In the genomic region with DNA sequence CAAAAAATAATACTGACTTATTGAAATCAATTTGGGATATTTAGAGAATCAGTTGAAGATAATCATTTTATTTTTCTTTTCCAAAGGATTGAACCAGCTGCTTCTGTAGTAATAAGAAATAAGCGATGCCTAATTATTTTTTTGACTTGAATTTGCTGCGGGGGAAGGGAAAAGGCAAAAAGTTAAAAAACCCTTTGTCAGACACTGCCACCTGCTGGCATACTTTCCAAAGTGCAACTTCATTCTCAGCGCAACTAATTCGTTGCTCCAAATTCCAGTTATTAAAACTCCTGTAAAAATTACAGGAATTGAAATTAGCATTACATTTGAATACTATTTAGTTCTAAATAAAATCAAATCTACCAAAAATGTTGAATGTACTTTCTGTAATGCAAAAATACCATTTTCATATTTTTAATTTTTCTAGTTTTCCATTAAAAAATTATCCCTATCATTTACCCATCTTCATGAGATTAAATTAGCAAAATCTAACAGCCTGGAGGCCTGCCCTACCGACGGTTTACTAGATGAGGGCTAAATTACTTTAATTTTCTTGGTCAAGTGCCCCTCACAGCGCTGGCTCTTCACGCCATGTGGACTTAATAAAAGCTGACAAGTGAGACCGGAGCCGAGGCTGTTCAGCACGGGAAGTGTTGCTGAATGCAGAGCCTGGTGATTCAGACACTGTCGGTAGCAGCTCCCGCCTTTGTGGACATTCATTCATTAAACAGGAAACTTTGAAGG, we compare ENCODE assay signal across 8 mouse cellular contexts.
DNase-seq lines count a peak whose midpoint lies in the region; ATAC-seq and TF ChIP-seq lines count a peak whose summit lies in the region.

No protein-coding gene starts in this region.

- no peak for TF ChIP-seq POLR2A in MEL (IDR thresholded peaks at IDR 0.05; ENCODE audit: control insufficient read depth in 1 of 2, insufficient read depth in 1 of 2, low read depth in 1 of 2, low read length in 2 of 2, poor library complexity in 1 of 2)

- H3K9ac ChIP-seq in MEL (ENCODE audit: control insufficient read depth, low read depth, low read length, poor library complexity, severe bottlenecking): no peak overlapping the region
- no peak overlapping the region for H3K9ac ChIP-seq in heart, embryonic 13.5 days

- H3K4me1 ChIP-seq in MEL (ENCODE audit: control insufficient read depth in 1 of 2, insufficient read depth in 2 of 2, low read length in 2 of 2): no peaks in the 10 kb centered on the region
- peaks cover 4% of the 10 kb centered on the region for H3K4me1 ChIP-seq in heart, embryonic 13.5 days

- H3K4me3 ChIP-seq in gastrocnemius, adult 2 months: peak overlapping the region; percentile 32
- no peak overlapping the region for H3K4me3 ChIP-seq in MEL (ENCODE audit: control insufficient read depth in 1 of 2, insufficient read depth in 1 of 2, low read depth in 2 of 2, low read length in 2 of 2)
- H3K4me3 ChIP-seq in heart, embryonic 13.5 days: no peak overlapping the region

- no peak for TF ChIP-seq EP300 in MEL (IDR thresholded peaks at IDR 0.05; ENCODE audit: low read depth in 1 of 2, low read length in 2 of 2)

- TF ChIP-seq CTCF in gastrocnemius, adult 2 months (IDR thresholded peaks at IDR 0.05): peak; percentile 90
- TF ChIP-seq CTCF in MEL (IDR thresholded peaks at IDR 0.05 in 2 of 3, conservative IDR thresholded peaks at IDR 0.05 in 1 of 3; ENCODE audit: control insufficient read depth in 1 of 3, insufficient read depth in 1 of 3, low read depth in 2 of 3, low read length in 3 of 3, poor library complexity in 1 of 3, severe bottlenecking in 1 of 3): peak; percentile 51 to 73 (median 57)

- no peak overlapping the region for H3K27ac ChIP-seq in gastrocnemius, adult 2 months
- H3K27ac ChIP-seq in MEL (ENCODE audit: control insufficient read depth, low read depth, low read length): no peak overlapping the region
- H3K27ac ChIP-seq in heart, embryonic 13.5 days (replicated peaks): no peak overlapping the region

- peak; percentile 73; the same call in 1 of the 2 replicates for ATAC-seq in common myeloid progenitor, adult 5-6 weeks (replicated peaks; ENCODE audit: low read depth, poor library complexity, severe bottlenecking)
- no peak for ATAC-seq in heart, embryonic 13.5 days (ENCODE audit: extremely low read depth, insufficient number of reproducible peaks, low FRiP score, low TSS enrichment)

- intact Hi-C loops in gastrocnemius, adult 2 months (cut with DNase I): loop anchor here (2.0 to 5.0 kb wide), 3 partner anchors 211 to 488 kb away; partner anchors contain the start of gene Lmod3

- H3K9me3 ChIP-seq in MEL (replicated peaks; ENCODE audit: insufficient read depth, low read length): no peaks in the 10 kb centered on the region
- H3K9me3 ChIP-seq in heart, embryonic 13.5 days: no peaks in the 10 kb centered on the region

- WGBS in heart, embryonic 13.5 days: 15% methylated on average over 13 of the region's 13 CpGs

- no peaks in the 10 kb centered on the region for H3K27me3 ChIP-seq in MEL (ENCODE audit: control insufficient read depth in 1 of 2, insufficient read depth in 2 of 2, low read length in 2 of 2)
- H3K27me3 ChIP-seq in heart, embryonic 13.5 days (replicated peaks): peaks cover 10% of the 10 kb centered on the region

- no peaks in the 10 kb centered on the region for H3K36me3 ChIP-seq in MEL (ENCODE audit: control insufficient read depth in 1 of 2, insufficient read depth in 2 of 2, low read length in 2 of 2)
- H3K36me3 ChIP-seq in heart, embryonic 13.5 days: no peaks in the 10 kb centered on the region

- H3K79me2 ChIP-seq in MEL (ENCODE audit: control insufficient read depth, insufficient read depth, low read length, poor library complexity): no peaks in the 10 kb centered on the region

- DNase-seq in gastrocnemius, adult 2 months: peak; percentile 57
- DNase-seq in gastrocnemius, adult 8-10 months (ENCODE audit: low spot score in 2 of 2): no peak
- DNase-seq in MEL (ENCODE audit: low read depth, low spot score): peak; percentile 43
- peak; percentile 41 to 80 for DNase-seq in layer of hippocampus, adult 18-20 months (ENCODE audit: low spot score in 2 of 2)
- peak; percentile 78 for DNase-seq in lung, postnatal 10 days
- DNase-seq in right cerebral cortex, postnatal 4 days: peak; percentile 78

- peak; percentile 71 for TF ChIP-seq RAD21 in MEL (IDR thresholded peaks at IDR 0.05; ENCODE audit: low read depth, low read length)

- peak overlapping the region; percentile 45 for H3K4me2 ChIP-seq in heart, embryonic 13.5 days

TF ChIP-seq in MEL, 35 proteins besides CTCF, POLR2A, EP300 and RAD21:
- no peak for TF ChIP-seq JUND (IDR thresholded peaks at IDR 0.05; ENCODE audit: low read depth, low read length)
- no peak for TF ChIP-seq NRF1 (IDR thresholded peaks at IDR 0.05; ENCODE audit: insufficient read depth, low read depth, low read length, poor library complexity, severe bottlenecking)
- no peak for TF ChIP-seq ELF1 (IDR thresholded peaks at IDR 0.05; ENCODE audit: low read depth, low read length)
- TF ChIP-seq POLR2AphosphoS5 (IDR thresholded peaks at IDR 0.05; ENCODE audit: borderline replicate concordance, low read depth, low read length): no peak
- TF ChIP-seq NELFE (IDR thresholded peaks at IDR 0.05; ENCODE audit: low read depth, low read length): no peak
- TF ChIP-seq SMC3 (IDR thresholded peaks at IDR 0.05; ENCODE audit: low read depth, low read length): peak; percentile 62
- TF ChIP-seq CHD2 (IDR thresholded peaks at IDR 0.05; ENCODE audit: low read length): peak; percentile 18; the same call in 1 of the 2 replicates
- TF ChIP-seq ZKSCAN1 (IDR thresholded peaks at IDR 0.05; ENCODE audit: low read depth, low read length): no peak
- peak; percentile 45 for TF ChIP-seq ZC3H11A (IDR thresholded peaks at IDR 0.05; ENCODE audit: low read depth, low read length)
- peak; percentile 53; the same call in 1 of the 2 replicates for TF ChIP-seq ZNF384 (IDR thresholded peaks at IDR 0.05; ENCODE audit: low read depth, low read length)
- no peak for TF ChIP-seq POLR2AphosphoS2 (IDR thresholded peaks at IDR 0.05; ENCODE audit: low read length)
- TF ChIP-seq MEF2A (IDR thresholded peaks at IDR 0.05; ENCODE audit: extremely low read depth, insufficient replicate concordance, low read depth, low read length, poor library complexity, severe bottlenecking): no peak

Comparison
In these comparisons a context has a peak if more than half of its experiments do, and no peak if none do; other contexts are left out.
1. DNase-seq: peak in gastrocnemius, adult 2 months (single experiment), MEL (single experiment), layer of hippocampus, adult 18-20 months (2 of 2), lung, postnatal 10 days (single experiment) and right cerebral cortex, postnatal 4 days (single experiment); none in gastrocnemius, adult 8-10 months (0 of 2).